ENCODE assay signal across 12 mouse cellular contexts in genomic region chr2:32200033-32200432, GRCm38 (mm10).
"Had no signal": no experiment of that assay in that cellular context is flagged by ENCODE, and none has a peak within 500 bp of the region (broad histone marks: within the 10 kb centered on the region; RNA-seq: fewer than 3 reads in every experiment).

No protein-coding gene starts in this region.

- H3K9me3 ChIP-seq: limb, embryonic 12.5 days; liver, embryonic 13.5 days; lung, embryonic 15.5 days; neural tube, embryonic 13.5 days had no signal

- H3K27ac ChIP-seq: limb, embryonic 12.5 days; liver, embryonic 13.5 days; lung, embryonic 15.5 days had no signal

- ATAC-seq: liver, postnatal 0 days had no signal

- H3K9ac ChIP-seq: limb, embryonic 12.5 days; liver, embryonic 13.5 days; liver, postnatal 0 days; lung, embryonic 15.5 days; neural tube, embryonic 13.5 days had no signal

- H3K4me2 ChIP-seq: limb, embryonic 12.5 days; liver, embryonic 13.5 days; lung, embryonic 15.5 days; neural tube, embryonic 13.5 days had no signal

- DNase-seq: kidney, postnatal 14 days; liver; liver, embryonic 13.5 days; liver, postnatal 0 days; lung, postnatal 14 days; midbrain, embryonic 14.5 days; right cerebral cortex, adult 18-20 months; right cerebral cortex, postnatal 25 days; thymus, postnatal 36 days had no signal

- H3K27me3 ChIP-seq: limb, embryonic 12.5 days; liver, embryonic 13.5 days; lung, embryonic 15.5 days; neural tube, embryonic 13.5 days had no signal

- H3K4me3 ChIP-seq: limb, embryonic 12.5 days; liver, embryonic 13.5 days; lung, embryonic 15.5 days; neural tube, embryonic 13.5 days had no signal

- H3K4me1 ChIP-seq: limb, embryonic 12.5 days; liver, embryonic 13.5 days; lung, embryonic 15.5 days had no signal
